Mouse (Mus musculus): ENCODE measurements around the gene Art3.
A peak's percentile ranks its signal among the peaks of the same experiment; 100 is the strongest.

Art3 gene

DNA sequence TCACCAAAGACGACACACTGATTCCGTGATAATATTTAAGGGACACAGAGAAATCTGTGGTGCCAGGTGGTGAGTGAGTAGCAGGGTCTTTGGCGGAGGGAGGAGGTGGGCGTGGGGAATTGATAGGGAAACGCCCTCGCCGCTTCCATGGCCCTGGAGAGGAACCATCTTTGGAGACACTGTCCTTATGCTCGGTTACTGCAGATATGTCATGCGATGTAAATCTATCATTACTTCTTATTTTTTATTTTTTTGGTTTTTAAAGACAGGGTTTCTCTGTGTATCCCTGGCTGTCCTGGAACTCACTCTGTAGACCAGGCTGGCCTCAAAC is 50.7 kb downstream of the Art3 start:
- no peak for DNase-seq

DNA sequence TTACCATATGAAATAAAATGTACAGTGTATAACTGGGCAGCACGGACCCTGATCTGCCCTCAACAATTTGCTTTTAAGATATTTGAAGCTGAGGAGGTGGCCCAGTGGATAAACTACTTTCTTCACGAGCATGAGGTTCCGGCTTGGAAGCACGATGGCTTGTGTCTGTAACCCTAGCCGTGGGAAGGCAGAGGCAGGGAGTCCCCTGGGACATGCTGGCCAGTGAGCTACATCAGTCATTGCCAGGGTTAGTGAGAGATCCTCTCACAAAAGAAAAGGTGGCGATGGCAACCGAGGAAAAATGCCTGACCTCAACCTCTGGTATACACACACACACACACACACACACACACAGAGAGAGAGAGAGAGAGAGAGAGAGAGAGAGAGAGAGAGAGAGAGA is 52.1 kb downstream of the Art3 start:
- DNase-seq = no peak

DNA sequence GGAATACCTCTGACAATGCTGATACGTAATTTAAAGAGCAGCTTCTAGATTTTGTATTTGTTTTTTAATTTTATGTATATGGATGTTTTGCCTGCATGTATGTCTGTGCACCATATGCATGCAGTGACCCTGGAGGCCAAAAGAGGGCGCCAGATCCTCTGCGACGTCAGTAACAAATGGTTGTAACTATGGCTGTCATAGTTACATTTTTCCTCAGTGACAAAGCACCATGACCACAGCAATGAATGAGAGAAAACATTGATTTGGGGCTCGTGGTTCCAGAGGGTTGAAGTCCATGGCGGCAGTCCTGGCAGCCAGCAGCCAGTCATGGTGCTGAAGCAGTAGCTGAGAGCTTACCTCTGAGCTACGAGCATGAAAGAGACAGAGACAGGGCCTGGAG is 53.2 kb downstream of the Art3 start:
- DNase-seq = no peak

DNA sequence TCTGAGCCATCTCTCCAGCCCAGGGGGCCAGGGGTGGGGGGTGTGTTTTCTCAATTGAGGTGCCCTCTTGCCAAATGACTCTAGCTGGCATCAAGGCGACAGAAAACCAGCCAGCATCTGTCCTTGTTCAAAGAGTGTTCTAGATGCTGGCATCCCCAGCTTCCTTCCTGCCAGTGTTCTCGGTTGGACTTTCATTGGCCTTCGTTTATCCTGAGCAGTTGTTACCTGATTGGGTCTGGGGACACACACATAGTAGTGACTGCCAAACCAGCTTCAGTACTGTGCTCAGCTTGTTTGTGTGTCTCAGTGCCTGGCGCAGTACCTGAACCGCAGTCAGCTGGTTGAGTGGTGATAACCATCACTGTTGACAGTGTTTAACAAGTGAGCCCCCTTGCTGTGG is 54.5 kb downstream of the Art3 start:
- DNase-seq = no peak

DNA sequence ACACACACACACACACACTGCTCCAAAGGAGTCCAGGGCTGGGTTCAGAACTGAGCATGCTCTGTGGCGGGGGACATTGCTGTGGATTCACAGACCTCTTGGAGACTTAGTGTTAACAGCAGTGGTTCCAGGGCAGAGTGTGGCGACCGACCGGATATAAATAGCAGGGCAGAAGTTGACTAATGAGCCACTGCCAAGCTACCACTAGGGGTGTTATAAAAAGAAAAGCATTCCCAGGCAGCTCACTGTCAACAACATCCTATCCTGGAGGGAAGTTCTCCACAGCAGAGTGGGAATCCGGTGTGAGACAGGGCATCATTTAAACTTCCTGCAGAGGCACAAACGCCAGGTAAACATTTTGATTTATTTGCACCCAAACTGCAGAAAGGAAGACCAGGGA is 55.0 kb downstream of the Art3 start:
- DNase-seq = no peak

DNA sequence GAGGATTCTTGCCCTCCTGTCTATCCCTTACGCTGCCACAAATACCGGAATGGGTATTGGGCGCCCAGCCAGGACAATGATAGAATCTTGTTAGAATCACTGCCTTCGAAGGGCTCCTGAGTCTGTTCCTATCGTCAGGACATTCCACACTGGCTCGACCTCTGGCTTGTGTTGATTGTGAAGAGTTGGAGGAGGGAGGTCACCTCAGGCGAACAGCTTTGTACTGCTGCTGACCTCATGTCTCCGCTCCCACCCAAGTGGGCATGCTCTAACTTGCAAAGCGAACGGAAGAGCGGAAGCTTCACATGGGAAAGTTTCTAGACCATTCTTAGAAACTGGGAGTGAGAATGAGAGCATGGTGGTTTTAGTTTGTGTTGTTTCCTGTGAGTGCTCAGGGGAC is 55.8 kb downstream of the Art3 start:
- DNase-seq = no peak

DNA sequence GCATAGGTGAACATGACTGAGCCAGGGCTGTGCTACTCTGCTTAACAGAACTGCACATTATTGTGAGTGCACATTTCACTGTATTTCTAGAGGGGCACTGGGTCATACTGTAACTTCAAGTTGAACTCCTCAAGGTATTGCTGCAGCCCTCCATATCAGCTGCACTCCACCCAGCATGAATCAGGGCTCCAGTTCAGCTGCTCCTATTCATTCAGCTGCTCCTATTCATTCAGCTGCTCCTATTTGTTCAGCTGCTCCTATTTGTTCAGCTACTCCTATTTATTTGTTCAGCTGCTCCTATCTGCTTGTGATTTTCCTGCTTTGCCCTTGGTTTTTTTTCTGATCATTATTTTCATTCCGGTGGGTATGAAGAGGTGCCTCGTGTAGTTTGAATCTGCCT is 58.4 kb downstream of the Art3 start:
- DNase-seq = no peak

DNA sequence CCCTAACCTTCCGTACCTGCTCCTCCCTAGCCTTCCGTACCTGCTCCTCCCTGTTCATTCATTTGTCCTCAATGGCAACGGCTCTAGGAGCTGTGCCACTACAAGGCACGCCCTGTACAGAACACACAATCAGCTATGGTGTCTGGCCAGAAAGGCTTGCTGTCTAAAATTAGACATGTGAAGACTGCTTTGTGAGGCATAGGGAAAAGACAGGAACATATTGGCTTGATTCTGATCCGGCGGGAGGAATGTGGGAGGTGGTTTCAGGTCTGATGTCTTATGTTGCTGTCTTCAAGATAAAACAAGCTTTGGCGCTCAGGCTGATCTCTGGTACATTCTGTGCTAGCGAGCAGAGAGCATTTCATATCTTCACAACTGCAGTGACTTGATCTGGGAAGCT is 59.0 kb downstream of the Art3 start:
- DNase-seq = no peak

DNA sequence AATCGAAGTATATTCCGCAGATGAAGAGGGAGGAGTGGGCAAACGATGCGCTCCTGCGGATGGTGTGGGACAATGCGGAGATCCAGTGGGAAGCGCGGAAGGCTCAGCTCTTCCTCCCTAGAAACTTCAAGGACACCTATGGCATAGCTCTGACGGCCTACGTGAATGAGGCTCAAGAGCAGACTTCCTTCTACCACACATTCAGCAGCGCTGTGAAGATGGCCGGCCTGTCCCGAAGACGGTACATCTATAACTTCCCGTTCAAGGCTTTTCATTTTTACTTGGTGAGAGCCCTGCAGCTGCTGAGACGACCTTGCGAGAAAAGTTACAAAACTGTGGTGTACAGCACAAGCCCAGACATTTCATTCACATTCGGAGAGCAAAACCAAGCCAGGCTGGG is 60.9 kb downstream of the Art3 start:
- DNase-seq = no peak

DNA sequence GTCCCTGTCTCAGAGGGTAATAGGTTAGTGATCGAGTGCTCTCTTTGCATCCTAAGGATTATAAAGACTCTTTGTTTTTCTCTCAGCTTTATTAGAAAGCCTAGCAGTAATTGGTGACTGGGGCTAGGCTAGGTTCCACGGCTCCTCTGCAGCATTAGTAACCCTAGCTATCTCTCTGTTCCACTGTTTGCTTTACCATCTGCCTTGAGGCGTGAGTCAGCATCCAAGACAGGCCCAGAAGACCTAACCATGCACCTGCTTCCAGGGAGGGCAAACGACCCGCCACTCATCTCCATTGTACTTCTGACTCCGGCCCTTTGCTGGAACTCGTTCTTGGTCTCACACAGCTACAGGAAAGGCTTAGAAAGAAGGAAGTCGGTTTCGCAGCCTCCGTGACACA is 62.2 kb downstream of the Art3 start:
- DNase-seq = no peak

DNA sequence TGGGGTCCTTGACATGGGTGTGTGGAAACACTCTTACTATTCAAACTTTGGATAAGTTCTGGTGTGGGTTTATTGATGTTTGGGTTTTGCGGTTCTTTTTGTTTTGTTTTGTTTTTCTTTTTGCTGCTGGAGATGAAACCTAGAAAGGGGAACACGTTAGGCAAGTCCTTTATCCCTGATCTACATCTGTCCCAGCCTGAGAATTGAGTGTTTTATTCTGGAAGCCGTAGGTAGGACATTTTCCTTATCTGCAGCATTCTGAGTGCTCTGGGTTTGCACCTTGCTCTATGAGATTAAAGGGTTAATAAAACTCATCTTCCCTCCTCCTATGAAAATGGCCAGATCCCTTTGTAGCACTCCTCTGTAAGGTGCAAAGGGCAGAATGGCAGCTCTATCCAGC is 64.1 kb downstream of the Art3 start:
- DNase-seq = no peak

DNA sequence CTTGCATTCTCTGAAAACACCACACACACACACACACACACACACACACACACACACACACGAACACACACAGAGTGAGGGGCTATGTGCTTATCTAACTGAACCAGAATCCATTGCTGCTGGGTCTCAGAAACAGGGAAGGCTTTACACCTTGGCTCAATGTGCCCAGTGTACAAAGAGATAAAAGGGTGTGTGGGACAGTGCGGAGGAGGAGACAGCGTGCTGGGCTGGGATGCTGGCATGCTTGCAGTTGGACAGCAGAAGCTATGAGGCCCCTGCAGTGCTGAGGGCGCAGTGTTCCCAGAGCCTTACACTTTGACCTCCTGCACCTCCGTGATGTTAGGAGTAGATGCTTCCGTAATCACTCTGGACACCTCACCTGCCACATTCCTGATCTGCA is 64.8 kb downstream of the Art3 start:
- DNase-seq = no peak

DNA sequence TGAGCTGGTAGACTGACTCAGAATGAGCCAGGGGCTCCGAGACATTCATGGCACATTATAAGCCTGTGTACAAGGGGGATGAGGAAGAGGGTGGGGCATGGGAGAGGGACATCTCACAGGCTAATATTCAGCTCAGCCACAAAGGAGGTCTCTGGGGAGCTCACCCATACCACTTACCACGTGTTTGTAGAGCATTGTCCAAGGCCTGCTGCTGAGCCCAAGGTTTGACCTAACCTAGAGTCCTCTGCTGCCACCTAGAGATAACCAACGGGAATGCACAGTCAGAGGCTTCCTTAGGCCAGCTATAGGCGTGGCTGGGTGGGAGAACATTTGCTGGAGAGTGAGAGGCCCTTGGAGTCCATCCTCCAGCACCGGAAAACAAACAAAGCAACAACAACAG is 66.5 kb downstream of the Art3 start:
- DNase-seq = peak; percentile 64

DNA sequence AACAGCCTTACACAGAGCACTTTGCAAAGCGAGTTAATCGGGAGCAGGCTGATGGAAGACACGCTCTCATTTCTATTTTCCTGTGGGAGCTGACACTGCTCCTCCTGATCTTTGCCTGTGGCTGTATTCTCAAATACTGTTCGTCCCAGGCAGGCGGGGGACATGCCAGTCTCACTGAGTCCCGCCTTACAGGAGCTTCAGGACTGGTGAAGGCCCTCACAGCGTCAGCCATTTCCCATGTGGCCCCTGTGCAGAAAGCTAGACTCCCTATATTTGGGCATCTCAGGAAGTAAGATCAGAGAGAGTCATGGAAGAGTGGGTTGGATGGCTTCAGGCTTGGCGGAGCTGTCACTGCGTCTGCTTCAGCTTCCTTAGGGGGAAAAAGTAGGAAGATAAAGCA is 71.2 kb downstream of the Art3 start:
- no peak for DNase-seq

DNA sequence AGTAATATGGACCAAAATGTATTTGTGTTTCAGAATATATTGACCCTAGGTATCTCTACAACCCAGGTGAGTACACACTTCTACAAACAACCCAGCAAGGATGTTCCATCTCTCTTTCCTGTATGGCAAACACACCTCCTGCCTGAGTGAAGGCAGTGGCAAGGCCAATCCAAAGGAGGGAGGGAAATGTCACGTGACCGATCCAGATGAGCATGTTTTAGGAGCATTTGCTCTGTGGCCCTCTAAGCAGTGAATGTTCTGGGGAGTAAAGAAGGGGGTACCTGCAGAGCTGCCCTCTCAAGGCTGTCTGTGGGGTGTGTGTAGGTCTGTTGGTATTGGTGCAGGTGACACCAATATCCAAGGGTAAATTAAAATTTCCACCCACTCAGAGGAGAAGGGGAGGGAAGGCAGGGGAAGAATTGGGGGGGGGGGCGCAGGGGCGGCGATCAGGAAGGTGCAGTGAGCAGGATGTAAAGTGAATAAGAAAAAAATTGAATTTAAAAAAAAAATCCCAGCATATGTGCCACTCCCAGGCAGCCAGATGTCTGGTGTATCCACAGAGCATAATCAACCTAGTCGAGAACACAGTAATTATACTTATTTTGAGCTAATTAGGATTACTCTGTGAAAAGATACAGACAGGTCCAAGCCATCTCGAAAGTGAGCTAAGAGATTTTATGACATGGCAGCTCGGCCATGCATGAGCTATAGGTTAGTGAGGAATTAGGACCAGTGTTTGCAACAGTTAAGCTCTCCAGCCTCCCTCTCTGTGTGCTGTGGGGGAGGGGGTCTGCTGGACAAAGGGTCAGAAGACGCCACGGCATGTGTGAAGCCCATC is 72.2 kb downstream of the Art3 start:
- DNase-seq = no peak

DNA sequence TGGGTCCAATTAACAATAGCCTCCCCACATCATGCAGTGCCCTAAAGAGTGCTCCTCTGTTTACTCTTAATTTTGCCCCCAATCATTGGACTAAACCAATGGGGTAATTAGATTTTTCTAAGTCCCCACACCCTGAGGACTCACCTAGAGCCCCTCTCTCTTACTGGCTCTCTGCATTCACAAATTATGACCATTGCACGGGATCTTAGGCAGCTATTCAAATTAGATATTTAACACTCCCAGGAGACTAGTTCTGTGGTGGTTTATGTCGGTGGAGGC is 72.7 kb downstream of the Art3 start:
- DNase-seq = no peak

DNA sequence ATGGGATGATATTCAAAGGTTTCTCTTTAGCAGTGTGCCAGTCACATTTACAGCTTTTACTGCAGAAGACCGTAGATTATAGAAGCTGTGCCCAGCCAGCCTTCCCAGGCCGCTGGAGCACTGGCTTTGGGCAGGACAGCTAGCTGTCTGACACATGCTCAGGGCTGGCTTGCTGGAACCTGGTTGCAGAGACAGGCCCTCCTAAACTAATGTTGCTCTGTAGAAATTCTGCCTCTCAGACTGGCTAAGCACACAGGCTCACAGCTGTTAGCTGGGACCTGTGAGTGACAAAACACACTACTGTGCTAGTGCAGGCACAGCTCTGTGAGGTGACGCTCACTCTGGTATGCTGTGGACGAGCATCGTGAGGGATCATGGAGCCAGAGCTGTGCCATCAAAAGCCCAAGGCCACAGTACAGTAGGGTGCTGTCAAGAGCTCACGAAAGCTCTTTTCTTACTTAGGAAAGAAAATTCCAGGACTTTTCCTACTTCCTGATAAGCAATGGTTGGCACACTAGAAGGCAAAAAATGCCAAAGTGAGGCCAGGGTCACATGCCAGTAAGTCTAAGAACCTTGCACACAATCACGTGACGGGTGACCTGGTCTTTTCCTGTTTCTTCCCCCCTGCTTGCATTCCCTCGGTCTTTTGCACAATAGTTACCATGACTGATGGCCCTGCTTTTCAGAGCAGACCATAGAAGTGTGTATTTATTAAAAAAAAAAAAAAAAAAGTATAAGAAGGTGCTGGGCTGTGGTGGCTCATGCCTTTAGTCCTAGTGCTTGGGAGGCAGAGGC is 77.9 kb downstream of the Art3 start:
- no peak for DNase-seq

DNA sequence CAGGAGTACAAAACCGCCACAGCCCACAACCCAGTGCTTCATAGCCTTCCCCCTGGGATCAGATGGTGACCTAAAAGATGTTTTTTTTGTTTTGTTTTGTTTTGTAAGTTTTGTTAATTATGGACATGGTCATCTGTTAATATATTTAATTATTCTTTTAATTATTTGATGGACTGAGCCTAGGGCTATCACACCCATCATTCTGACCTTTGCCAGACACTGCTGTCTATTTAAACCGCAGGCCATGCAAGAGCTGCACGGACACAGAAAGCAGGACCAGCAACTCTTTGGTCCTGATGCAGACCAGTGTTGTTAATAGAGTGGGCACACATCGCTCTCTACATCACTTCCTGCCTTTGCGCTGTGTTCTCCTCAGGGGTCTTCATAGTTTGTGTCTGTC is 78.9 kb downstream of the Art3 start:
- no peak for DNase-seq

DNA sequence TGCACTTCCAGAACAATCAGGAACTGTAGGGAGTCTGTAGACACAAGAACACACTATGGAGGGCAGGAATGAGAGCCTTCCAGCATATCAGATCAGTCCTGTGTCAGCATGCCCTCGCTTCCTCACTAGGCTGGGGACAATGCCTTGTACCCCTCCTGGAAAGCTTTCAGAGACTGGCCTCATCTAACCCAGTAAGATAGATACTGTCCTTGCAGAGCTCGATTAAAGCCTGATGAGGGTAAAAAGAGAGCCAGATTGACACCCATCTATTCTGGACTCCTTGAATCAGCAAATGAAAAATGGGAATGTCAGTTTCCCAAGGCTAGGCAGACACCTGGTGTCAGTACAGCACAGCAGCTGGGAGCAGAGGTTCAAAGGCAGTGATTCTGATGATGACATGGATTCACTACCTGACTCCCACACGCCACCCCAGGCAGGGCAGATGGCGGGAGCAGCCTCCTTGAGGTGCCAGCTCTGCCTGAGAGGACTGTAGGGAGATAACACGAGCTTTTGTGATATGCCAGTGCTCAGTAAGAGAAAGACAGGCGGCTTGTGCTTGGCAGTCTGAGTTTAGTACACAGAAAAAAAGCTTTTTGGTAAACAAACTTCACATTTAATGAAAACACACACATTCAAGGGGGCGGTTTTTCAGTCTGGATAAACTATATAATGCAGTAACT is 80.0 kb downstream of the Art3 start:
- DNase-seq = no peak

DNA sequence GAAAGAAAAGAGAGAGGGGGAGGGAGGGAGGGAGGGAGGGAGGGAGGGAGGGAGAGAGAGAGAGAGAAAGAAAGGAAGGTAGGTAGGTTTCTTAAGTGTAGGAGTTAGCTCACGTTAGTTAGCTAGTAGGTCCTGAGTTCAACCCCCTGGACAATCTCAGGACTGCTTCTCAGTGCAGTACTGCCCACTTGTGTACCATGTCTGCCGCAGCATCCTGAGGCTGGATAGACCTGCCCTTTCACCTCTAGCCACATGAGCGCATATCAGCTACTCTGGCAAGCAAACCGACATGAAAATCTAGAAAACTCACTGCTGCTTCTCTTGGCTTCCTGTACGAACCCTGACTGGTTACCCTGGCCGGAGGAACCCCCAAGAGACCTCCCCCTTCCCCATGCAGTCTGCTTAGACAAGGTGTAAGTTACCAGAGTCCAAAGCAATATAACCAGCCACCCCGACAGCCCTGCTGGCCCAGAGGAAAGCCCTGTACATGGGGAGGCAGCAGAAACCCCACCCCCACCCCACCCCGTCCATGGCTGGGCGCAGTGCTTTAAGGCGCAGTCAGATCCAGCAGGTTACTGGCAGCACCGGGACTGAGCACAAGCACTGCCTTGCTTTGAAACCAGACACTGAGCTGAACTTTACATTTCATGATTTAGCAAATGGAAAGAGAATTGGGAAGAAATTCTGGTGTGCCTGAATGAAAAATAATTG is 81.8 kb downstream of the Art3 start:
- DNase-seq = no peak

DNA sequence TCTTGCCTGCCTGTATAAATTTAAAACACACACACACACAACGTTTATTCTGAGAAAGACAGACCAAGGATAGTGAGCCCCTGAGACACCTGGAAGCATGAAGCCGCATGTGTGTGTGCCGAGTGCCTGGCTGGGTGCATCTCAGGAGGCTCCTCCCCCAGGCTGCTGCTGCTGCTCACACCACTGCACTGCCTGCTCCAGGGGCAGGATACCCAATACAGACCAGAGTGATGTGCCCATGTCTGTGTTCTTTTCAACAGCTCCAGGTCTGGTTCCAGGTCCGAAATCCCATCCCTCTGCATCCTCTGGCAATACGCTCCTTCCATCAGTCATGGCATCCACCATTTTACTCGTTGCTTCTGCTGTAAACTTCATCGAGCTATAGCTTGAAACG is 82.4 kb downstream of the Art3 start:
- DNase-seq = no peak

DNA sequence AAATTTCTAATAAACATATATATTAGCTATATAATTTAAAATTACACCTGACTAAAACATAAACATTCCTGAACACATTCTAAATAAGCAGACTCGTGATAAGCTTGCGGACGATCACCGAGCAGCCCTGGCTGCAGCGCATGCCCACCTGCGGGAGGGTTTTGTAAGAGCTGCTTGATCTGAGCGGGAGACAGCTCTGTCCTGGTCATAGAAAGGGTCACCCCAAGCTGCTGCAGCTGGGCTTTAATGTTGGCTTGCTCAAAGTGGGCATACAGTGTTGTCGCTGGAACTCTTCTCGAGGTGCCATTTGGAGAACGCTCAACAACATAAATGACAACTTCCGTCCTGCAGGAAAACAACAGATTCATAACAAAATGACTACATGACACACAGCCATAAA is 92.5 kb downstream of the Art3 start:
- no peak for DNase-seq

DNA sequence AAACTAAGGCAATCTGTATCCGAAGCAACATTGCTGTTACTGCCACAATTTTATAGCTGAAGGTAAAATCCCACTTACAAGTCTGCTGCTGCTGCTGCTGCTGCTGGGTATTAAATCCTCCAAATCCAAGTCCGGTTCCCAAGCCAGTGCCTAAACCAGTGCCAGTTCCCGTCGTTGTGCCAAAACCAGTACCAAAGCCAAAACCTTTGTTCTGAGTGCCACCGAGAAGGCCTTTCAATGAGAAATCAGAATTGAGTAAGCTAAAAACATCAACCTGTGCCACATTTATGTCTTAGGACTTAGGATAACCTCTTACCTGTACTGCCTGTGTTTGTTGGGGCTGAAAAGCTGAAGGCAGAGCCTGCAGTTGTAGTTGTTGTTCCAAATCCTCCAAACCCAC is 99.1 kb downstream of the Art3 start:
- DNase-seq = no peak

DNA sequence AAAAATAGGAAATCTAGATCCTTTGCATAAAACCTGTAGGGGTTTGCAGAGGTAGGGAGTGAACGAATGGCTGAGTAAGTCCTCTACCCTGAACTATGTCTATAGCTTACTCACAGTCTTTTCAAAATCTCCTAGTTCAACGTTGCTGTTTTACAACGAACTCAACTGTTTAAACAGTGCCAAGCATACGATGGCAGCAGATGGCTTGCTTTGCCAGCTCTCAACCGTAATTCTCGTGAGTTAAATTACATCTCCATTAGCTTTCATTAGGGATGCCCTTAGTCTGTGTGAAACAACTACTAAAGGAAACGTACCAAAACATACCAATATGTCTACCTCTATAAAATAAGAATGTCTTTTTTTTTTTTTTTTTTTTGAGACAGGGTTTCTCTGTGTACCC is 100.0 kb downstream of the Art3 start:
- DNase-seq = no peak
